Mouse (Mus musculus) mouse embryonic stem cell (cell line): ENCODE data around the gene Acsbg1.
"Not testable (repeated sequence)": the region's sequence is repeated elsewhere in the genome, so short reads cannot be mapped to it uniquely, and the experiment has no call there.

Source experiments
- in situ Hi-C, 2 experiments: fragments of 300-500 bp; cut with MboI; formaldehyde crosslinking; loops; 1 replicate in 1 of 2; 3 replicates in 1 of 2; pipeline ENCODE4 v1.14.3; 2019 to 2020; ENCODE audit warnings: low sequenced_read_pairs in 2 of 2, low pct_unique_long_range_greater_than_20kb in 1 of 2, mixed read lengths in 1 of 2; ENCODE audit not compliant: unreplicated experiment in 1 of 2

Gene Acsbg1

GRCm38 (mm10) chr9:54661605-54662377, at the start of gene Acsbg1:
Gene Acsbg1 (minus strand): TSS chr9:54661870.
- in situ Hi-C loops = no loop called here

GRCm38 (mm10) chr9:54708085-54708484, 46.4 kb upstream of the Acsbg1 start:
- in situ Hi-C loops = no loop called here

GRCm38 (mm10) chr9:54707288-54707999, 45.8 kb upstream of the Acsbg1 start:
- in situ Hi-C loops = no loop called here

GRCm38 (mm10) chr9:54705561-54705960, 43.9 kb upstream of the Acsbg1 start:
- in situ Hi-C loops = no loop called here

GRCm38 (mm10) chr9:54704361-54704760, 42.7 kb upstream of the Acsbg1 start:
- in situ Hi-C loops = no loop called here

GRCm38 (mm10) chr9:54702581-54702980, 40.9 kb upstream of the Acsbg1 start:
- in situ Hi-C loops = no loop called here

- in situ Hi-C loops = no loop called here
Measured at GRCm38 (mm10) chr9:54700746-54701145, 39.1 kb upstream of the Acsbg1 start.

- in situ Hi-C loops = no loop called here
Measured at GRCm38 (mm10) chr9:54700174-54700475, 38.5 kb upstream of the Acsbg1 start.

GRCm38 (mm10) chr9:54699345-54700173, 37.9 kb upstream of the Acsbg1 start:
- in situ Hi-C loops = no loop called here

GRCm38 (mm10) chr9:54699087-54699344, 37.3 kb upstream of the Acsbg1 start:
- in situ Hi-C loops = no loop called here

GRCm38 (mm10) chr9:54698318-54699086, 36.8 kb upstream of the Acsbg1 start, which contains the start of gene Dnaja4:
Gene Dnaja4 (plus strand): TSS chr9:54698873.
- in situ Hi-C loops = no loop called here

- in situ Hi-C loops = not testable (repeated sequence)
Measured at GRCm38 (mm10) chr9:54691241-54691805, 29.7 kb upstream of the Acsbg1 start.

GRCm38 (mm10) chr9:54690697-54691096, 29.0 kb upstream of the Acsbg1 start:
- in situ Hi-C loops = not testable (repeated sequence)

GRCm38 (mm10) chr9:54689446-54689845, 27.8 kb upstream of the Acsbg1 start:
- in situ Hi-C loops = no loop called here

GRCm38 (mm10) chr9:54687246-54688236, 25.9 kb upstream of the Acsbg1 start:
- in situ Hi-C loops = no loop called here

- in situ Hi-C loops = no loop called here
Measured at GRCm38 (mm10) chr9:54683814-54684605, 22.3 kb upstream of the Acsbg1 start.

GRCm38 (mm10) chr9:54682846-54683245, 21.2 kb upstream of the Acsbg1 start:
- in situ Hi-C loops = no loop called here
